Mouse (Mus musculus) lung, embryonic 16.5 days (tissue): Measurements from ENCODE around the gene Nacad. TPM values are rescaled to one million over a fixed set of nuclear protein-coding genes. Genes with fewer than 3 reads are reported as not detected.

Source experiments
- ATAC-seq: fragments of 200-750 bp; cut with Nextera tagmentation; 2 replicates; pipeline ENCODE4 v1.8.0; 2017; ENCODE audit warnings: low read depth, mild to moderate bottlenecking, moderate library complexity
- H3K27ac ChIP-seq: fragments of 300-500 bp; sonication (generic); 2 replicates; pipeline ENCODE4 v1.5.1; 2014; ENCODE audit warnings: mild to moderate bottlenecking, control low read depth, low read length
- H3K27me3 ChIP-seq: fragments of 300-500 bp; sonication (generic); 2 replicates; pipeline ENCODE4 v1.6.1; 2014; ENCODE audit warnings: low read depth, low read length, mixed read lengths; ENCODE audit not compliant: control insufficient read depth, insufficient read depth
- H3K36me3 ChIP-seq: fragments of 300-500 bp; sonication (generic); 2 replicates; pipeline ENCODE4 v1.6.1; 2014; ENCODE audit warnings: low read length; ENCODE audit not compliant: control insufficient read depth, insufficient read depth
- H3K4me1 ChIP-seq: fragments of 300-500 bp; sonication (generic); replicated peaks from 2 replicates; pipeline ENCODE4 v1.6.1; 2014; ENCODE audit warnings: low read length, mixed read lengths; ENCODE audit not compliant: control insufficient read depth, insufficient read depth
- H3K4me2 ChIP-seq: fragments of 300-500 bp; sonication (generic); 2 replicates; pipeline ENCODE4 v1.6.1; 2014; ENCODE audit warnings: low read depth, low read length, control low read depth
- H3K4me3 ChIP-seq: fragments of 300-500 bp; sonication (generic); 2 replicates; pipeline ENCODE4 v1.5.1; 2014; ENCODE audit warnings: mild to moderate bottlenecking, low read length, control low read depth
- H3K9ac ChIP-seq: fragments of 300-500 bp; sonication (generic); 2 replicates; pipeline ENCODE4 v1.6.1; 2014; ENCODE audit warnings: low read length, control low read depth
- H3K9me3 ChIP-seq: fragments of 300-500 bp; sonication (generic); 2 replicates; pipeline ENCODE4 v1.6.1; 2016; ENCODE audit warnings: low read length; ENCODE audit not compliant: control insufficient read depth
- WGBS: fragments of 180-500 bp; shearing (Covaris S2); extraction: QIAGEN DNeasy Blood & Tissue Kit; methylation state at CpG from one replicate; pipeline ENCODE4 v1.1.7; 2014; 5-methylcytosine and 5-hydroxymethylcytosine counted together
- polyA plus RNA-seq: library from polyadenylated mRNA; unstranded; fragments of >200 nt; fragmentation: Nextera tagmentation; extraction: Ambion mirVana; gene quantifications from 2 replicates; pipeline ENCODE4 v1.2.1, GENCODE M21; 2015

Nacad gene
- polyA plus RNA-seq, 1 experiment from 2014 or later = 1.6 TPM

GRCm38 (mm10) chr11:6629655-6630054, 23.8 kb upstream of the Nacad start:
- Histone ChIP-seq H3K9ac (no peak overlapping the region), H3K9me3 (0 out of 2 replicates have a peak, but pooled peaks cover 3% of the 10 kb centered on the region), H3K4me2 (no peak overlapping the region), H3K36me3 (no peaks in the 10 kb centered on the region), H3K4me1 (peaks cover 10% of the 10 kb centered on the region), H3K4me3 (no peak overlapping the region), H3K27ac (no peak overlapping the region), H3K27me3 (no peaks in the 10 kb centered on the region)
- no peak for ATAC-seq

- Histone ChIP-seq H3K4me2 (no peak overlapping the region), H3K4me1 (peaks cover 20% of the 10 kb centered on the region), H3K27ac (no peak overlapping the region), H3K9ac (no peak overlapping the region), H3K36me3 (peaks cover 3% of the 10 kb centered on the region; the same call in 1 of the 2 replicates), H3K9me3 (0 out of 2 replicates have a peak, but pooled peaks cover 3% of the 10 kb centered on the region), H3K27me3 (no peaks in the 10 kb centered on the region), H3K4me3 (no peak overlapping the region)
- ATAC-seq = no peak
- 26% methylated on average over 4 of the region's 4 CpGs for WGBS
Measured at GRCm38 (mm10) chr11:6628568-6628967, 22.7 kb upstream of the Nacad start.

- Histone ChIP-seq H3K27ac (no peak overlapping the region), H3K27me3 (no peaks in the 10 kb centered on the region), H3K4me2 (no peak overlapping the region), H3K9me3 (0 out of 2 replicates have a peak, but pooled peaks cover 3% of the 10 kb centered on the region), H3K36me3 (peaks cover 8% of the 10 kb centered on the region; the same call in 1 of the 2 replicates), H3K9ac (no peak overlapping the region), H3K4me3 (no peak overlapping the region), H3K4me1 (peaks cover 20% of the 10 kb centered on the region)
- ATAC-seq = no peak
- WGBS = 82% methylated on average over 4 of the region's 4 CpGs
Measured at GRCm38 (mm10) chr11:6627731-6628130, 21.9 kb upstream of the Nacad start.

GRCm38 (mm10) chr11:6626388-6626772, 20.5 kb upstream of the Nacad start:
- Histone ChIP-seq H3K4me2 (peak overlapping the region; percentile 85), H3K9ac (peak overlapping the region; percentile 75), H3K36me3 (peaks cover 10% of the 10 kb centered on the region; the same call in 1 of the 2 replicates), H3K4me3 (peak overlapping the region; percentile 81), H3K4me1 (peaks cover 20% of the 10 kb centered on the region), H3K27me3 (no peaks in the 10 kb centered on the region), H3K9me3 (no peaks in the 10 kb centered on the region), H3K27ac (peak overlapping the region; percentile 72)
- ATAC-seq = 0 out of 2 replicates have a peak, but pooled peaks have one; percentile 9
- WGBS = 10% methylated on average over 16 of the region's 16 CpGs

- Histone ChIP-seq H3K27ac (peak within 1 kb of the TSS; percentile 72), H3K27me3 (no peaks in the 10 kb centered on the region), H3K9ac (peak within 1 kb of the TSS; percentile 75), H3K9me3 (no peaks in the 10 kb centered on the region), H3K4me2 (peak within 1 kb of the TSS; percentile 85), H3K36me3 (peaks cover 12% of the 10 kb centered on the region), H3K4me3 (peak within 1 kb of the TSS; percentile 81), H3K4me1 (peaks cover 20% of the 10 kb centered on the region)
- peak; percentile 98 for ATAC-seq
- under 1% methylated on average over 66 of the region's 66 CpGs for WGBS
Measured at GRCm38 (mm10) chr11:6625478-6626387, 19.9 kb upstream of the Nacad start, which contains the start of gene Tbrg4. Gene Tbrg4 (minus strand): TSS chr11:6626067.

GRCm38 (mm10) chr11:6624619-6625382, 18.9 kb upstream of the Nacad start:
- WGBS = 56% methylated on average over 14 of the region's 14 CpGs
- no peaks in the 10 kb centered on the region for H3K27me3 ChIP-seq
- H3K36me3 ChIP-seq = peaks cover 21% of the 10 kb centered on the region
- peak overlapping the region; percentile 81 for H3K4me3 ChIP-seq
- peaks cover 20% of the 10 kb centered on the region for H3K4me1 ChIP-seq
- no peaks in the 10 kb centered on the region for H3K9me3 ChIP-seq
- H3K4me2 ChIP-seq = peak overlapping the region; percentile 85
- H3K27ac ChIP-seq = no peak overlapping the region
- peak overlapping the region; percentile 75 for H3K9ac ChIP-seq
- ATAC-seq = no peak

- Histone ChIP-seq H3K9ac (no peak overlapping the region), H3K9me3 (no peaks in the 10 kb centered on the region), H3K4me2 (no peak overlapping the region), H3K4me3 (no peak overlapping the region), H3K27ac (no peak overlapping the region), H3K36me3 (peaks cover 32% of the 10 kb centered on the region), H3K27me3 (no peaks in the 10 kb centered on the region), H3K4me1 (peaks cover 20% of the 10 kb centered on the region)
- WGBS = 86% methylated on average over 10 of the region's 10 CpGs
- ATAC-seq = no peak
Measured at GRCm38 (mm10) chr11:6623704-6624103, 17.9 kb upstream of the Nacad start.

GRCm38 (mm10) chr11:6615250-6616205, 9.7 kb upstream of the Nacad start:
- Histone ChIP-seq H3K4me3 (no peak overlapping the region), H3K4me2 (no peak overlapping the region), H3K27ac (no peak overlapping the region), H3K9ac (no peak overlapping the region), H3K27me3 (no peaks in the 10 kb centered on the region), H3K4me1 (no peaks in the 10 kb centered on the region), H3K36me3 (peaks cover 60% of the 10 kb centered on the region), H3K9me3 (no peaks in the 10 kb centered on the region)
- ATAC-seq = no peak
- 85% methylated on average over 12 of the region's 12 CpGs for WGBS
